Mouse (Mus musculus): ENCODE results near the gene Treml1.

DNA sequence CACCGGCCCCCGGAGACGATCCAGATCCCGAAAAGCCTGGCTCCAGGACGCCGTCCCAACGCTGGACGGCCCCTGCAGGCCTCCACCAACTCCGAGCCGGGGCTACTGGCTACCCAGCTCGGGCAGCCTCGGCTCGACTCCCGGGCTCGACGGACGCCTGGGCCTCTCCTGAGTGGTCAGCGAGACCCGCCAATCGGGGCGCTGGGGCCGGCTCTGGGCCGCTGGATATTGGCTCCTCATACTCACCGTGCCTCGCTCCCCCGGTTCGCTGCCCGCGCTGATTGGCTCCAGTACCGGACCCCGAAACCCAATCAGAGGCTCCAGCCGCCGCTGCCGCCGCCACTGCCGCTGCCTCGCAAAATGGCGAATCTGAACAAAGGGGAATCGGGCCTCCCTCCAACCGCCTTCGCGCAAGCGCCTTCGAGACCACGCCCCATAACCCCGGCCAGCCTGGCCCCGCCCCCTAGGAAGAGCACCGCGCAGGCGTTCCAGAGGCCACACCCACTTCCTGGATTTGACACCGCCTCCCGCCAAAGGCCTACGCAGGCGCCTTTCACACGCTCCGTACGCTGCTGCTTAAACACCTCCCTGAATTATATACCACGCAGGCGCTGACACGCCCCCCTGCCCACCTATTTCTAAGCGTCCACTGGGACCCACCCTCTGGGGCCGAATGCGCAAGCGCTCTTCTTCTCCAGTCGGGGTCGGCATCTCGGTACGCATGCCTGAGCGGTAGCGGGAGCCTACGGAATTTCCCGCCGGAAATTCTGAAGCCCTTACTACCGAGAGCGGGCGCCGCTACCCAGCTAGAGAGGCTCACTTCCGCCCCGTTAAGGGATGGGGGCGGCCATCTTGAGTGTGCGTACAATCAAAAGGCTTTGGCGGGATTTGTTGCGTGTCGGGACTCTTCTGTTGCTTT lies 49.9 kb downstream of the Treml1 start, which contains the start of the genes Nfya and Oard1:
- TF ChIP-seq CTCF (IDR thresholded peaks at IDR 0.05; ENCODE audit: insufficient read depth, low read depth, low read length) (no peak), POLR2A (IDR thresholded peaks at IDR 0.05; ENCODE audit: insufficient read depth, low read depth, low read length) (peak; percentile 80)
